Mouse (Mus musculus) retina, embryonic 14.5 days (tissue): ENCODE measurements around the gene Slc25a36.

Experiments used
- DNase-seq: peaks from one replicate; pipeline ENCODE4 v3.0.0-alpha.2; 2015; ENCODE audit warnings: low spot score

The Slc25a36 gene

GRCm38 (mm10) chr9:97111506-97111905 is 549 bp upstream of the Slc25a36 start:
- DNase-seq = no peak

GRCm38 (mm10) chr9:97106481-97107160 is 4.3 kb downstream of the Slc25a36 start:
- DNase-seq = no peak

- no peak for DNase-seq
Measured at GRCm38 (mm10) chr9:97105400-97105985, 5.5 kb downstream of the Slc25a36 start.

GRCm38 (mm10) chr9:97103376-97104061 is 7.4 kb downstream of the Slc25a36 start:
- no peak for DNase-seq

- DNase-seq = no peak
Measured at GRCm38 (mm10) chr9:97098985-97099384, 12.0 kb downstream of the Slc25a36 start.

- no peak for DNase-seq
Measured at GRCm38 (mm10) chr9:97096180-97096579, 14.8 kb downstream of the Slc25a36 start.

- no peak for DNase-seq
Measured at GRCm38 (mm10) chr9:97087850-97088249, 23.1 kb downstream of the Slc25a36 start.

- DNase-seq = no peak
Measured at GRCm38 (mm10) chr9:97084628-97085027, 26.3 kb downstream of the Slc25a36 start.

GRCm38 (mm10) chr9:97081106-97081862 is 29.7 kb downstream of the Slc25a36 start:
- no peak for DNase-seq

- DNase-seq = no peak
Measured at GRCm38 (mm10) chr9:97069911-97070310, 41.0 kb downstream of the Slc25a36 start.

GRCm38 (mm10) chr9:97069466-97069865 is 41.5 kb downstream of the Slc25a36 start:
- DNase-seq = no peak

- DNase-seq = peak; percentile 98
Measured at GRCm38 (mm10) chr9:97068201-97069095, 42.5 kb downstream of the Slc25a36 start.

GRCm38 (mm10) chr9:97067761-97068160 is 43.2 kb downstream of the Slc25a36 start:
- no peak for DNase-seq

GRCm38 (mm10) chr9:97065885-97066284 is 45.1 kb downstream of the Slc25a36 start:
- no peak for DNase-seq

GRCm38 (mm10) chr9:97065216-97065615 is 45.7 kb downstream of the Slc25a36 start:
- no peak for DNase-seq

GRCm38 (mm10) chr9:97064161-97064560 is 46.8 kb downstream of the Slc25a36 start:
- no peak for DNase-seq

- DNase-seq = no peak
Measured at GRCm38 (mm10) chr9:97061696-97062095, 49.3 kb downstream of the Slc25a36 start.

- DNase-seq = no peak
Measured at GRCm38 (mm10) chr9:97056541-97057338, 54.2 kb downstream of the Slc25a36 start.

GRCm38 (mm10) chr9:97055906-97056305 is 55.1 kb downstream of the Slc25a36 start:
- DNase-seq = peak; percentile 56

- peak; percentile 74 for DNase-seq
Measured at GRCm38 (mm10) chr9:97051176-97051575, 59.8 kb downstream of the Slc25a36 start.

GRCm38 (mm10) chr9:97046240-97046639 is 64.7 kb downstream of the Slc25a36 start:
- DNase-seq = no peak
